Mouse (Mus musculus) E14TG2a.4 (cell line): ENCODE measurements around the gene Tspan12.

ENCODE experiments used
- H3K27me3 ChIP-seq: 2 replicates; pipeline ENCODE4 v1.6.1; 2014; ENCODE audit warnings: low read length, control low read depth; ENCODE audit not compliant: insufficient read depth
- H3K36me3 ChIP-seq: 2 replicates; pipeline ENCODE4 v1.6.1; 2014; ENCODE audit warnings: low read length, control low read depth; ENCODE audit not compliant: insufficient read depth
- H3K4me1 ChIP-seq: replicated peaks from 2 replicates; pipeline ENCODE4 v1.6.1; 2014; ENCODE audit warnings: low read depth, low read length, control low read depth
- H3K4me3 ChIP-seq: replicated peaks from 2 replicates; pipeline ENCODE4 v1.5.1; 2014; ENCODE audit warnings: mild to moderate bottlenecking, low read length
- H3K9me3 ChIP-seq: 2 replicates; pipeline ENCODE4 v1.6.1; 2014; ENCODE audit warnings: low read length, control low read depth
- CTCF ChIP-seq: conservative IDR thresholded peaks from 2 replicates; pipeline ENCODE4 v1.5.1; 2014; ENCODE audit warnings: low read length
- NANOG ChIP-seq: IDR thresholded peaks from 2 replicates; pipeline ENCODE4 v1.6.1; 2014; ENCODE audit warnings: borderline replicate concordance, low read length, mixed read lengths
- POU5F1 ChIP-seq: IDR thresholded peaks from 2 replicates; pipeline ENCODE4 v1.6.1; 2014; ENCODE audit warnings: low read length, borderline replicate concordance

Gene Tspan12

DNA sequence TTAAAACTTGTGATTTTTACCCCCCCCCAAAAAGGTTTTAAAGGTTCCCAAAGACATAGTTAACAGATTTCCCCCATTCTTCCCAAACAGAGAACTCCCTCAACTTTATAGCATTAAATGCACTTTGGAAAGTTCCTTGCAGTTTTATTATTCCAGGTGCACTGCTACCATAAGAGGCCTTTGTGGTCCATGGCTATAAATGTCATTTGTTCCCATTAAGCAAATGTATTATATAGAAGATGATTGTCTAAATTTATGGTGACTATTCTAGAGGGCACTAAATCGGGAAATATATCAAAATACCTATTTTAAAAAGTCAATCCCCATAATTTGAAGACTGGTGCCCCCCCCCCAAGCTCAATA is 82.9 kb downstream of the Tspan12 start:
- H3K27me3 ChIP-seq = no peaks in the 10 kb centered on the region
- TF ChIP-seq NANOG = no peak
- TF ChIP-seq CTCF = no peak
- TF ChIP-seq POU5F1 = no peak
- H3K4me1 ChIP-seq = no peaks in the 10 kb centered on the region
- no peaks in the 10 kb centered on the region for H3K36me3 ChIP-seq
- no peaks in the 10 kb centered on the region for H3K9me3 ChIP-seq
- H3K4me3 ChIP-seq = no peak overlapping the region

DNA sequence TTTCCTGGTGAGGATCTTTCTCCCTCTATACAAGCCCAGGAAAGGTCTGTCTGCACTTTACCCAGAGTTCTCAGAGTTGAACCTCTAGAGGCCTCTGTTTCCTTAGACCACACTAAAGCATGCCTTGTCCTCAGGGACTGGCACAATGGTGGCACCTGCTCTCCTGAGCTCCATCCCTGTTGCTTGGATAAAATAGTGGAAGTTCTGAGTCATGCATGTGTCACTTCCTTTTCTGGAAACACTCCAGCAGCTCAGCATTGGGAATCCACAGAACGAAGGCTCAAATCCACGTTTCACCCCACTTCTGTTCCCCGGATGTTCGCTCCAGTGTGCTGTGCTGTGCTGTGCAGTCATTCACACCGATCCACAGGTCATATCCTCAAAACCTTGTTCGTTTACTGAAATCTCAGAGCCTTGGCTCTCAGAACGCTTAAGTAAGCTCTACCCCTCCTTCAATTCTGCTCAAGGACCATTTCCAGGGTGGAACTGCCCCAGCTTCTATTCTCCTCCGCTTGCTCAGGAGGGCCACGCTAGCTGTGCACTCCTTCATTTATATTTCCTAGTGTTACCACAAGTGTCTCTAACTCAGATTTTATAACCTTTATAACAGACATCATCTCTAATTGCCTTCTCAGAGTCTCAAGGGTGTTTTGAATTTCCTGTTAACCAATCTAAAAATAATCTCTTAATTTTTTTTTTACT is 83.4 kb downstream of the Tspan12 start:
- no peak for TF ChIP-seq CTCF
- TF ChIP-seq NANOG = no peak
- TF ChIP-seq POU5F1 = no peak
- no peaks in the 10 kb centered on the region for H3K9me3 ChIP-seq
- no peaks in the 10 kb centered on the region for H3K27me3 ChIP-seq
- no peaks in the 10 kb centered on the region for H3K36me3 ChIP-seq
- no peaks in the 10 kb centered on the region for H3K4me1 ChIP-seq
- no peak overlapping the region for H3K4me3 ChIP-seq

DNA sequence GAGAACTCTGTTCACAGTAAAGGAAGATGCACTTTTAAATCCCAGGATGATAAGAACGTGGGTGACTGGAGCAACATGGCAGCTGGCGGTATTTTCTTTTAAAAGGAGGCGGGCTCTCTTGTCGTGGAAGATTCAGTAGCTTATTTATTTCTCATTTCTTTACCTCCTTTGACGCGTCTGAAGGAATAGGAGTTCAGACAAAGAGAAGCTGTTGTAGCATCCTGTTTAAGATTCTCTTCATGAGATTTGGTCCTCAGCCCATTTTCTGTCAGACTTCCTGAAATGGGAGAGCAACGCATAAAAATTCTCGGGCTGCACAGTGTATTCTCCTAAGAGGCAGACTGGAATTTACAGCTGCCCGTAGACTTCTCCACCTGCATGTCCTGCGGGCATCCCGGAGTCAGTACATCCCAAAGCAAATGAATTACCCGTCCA is 84.5 kb downstream of the Tspan12 start:
- no peaks in the 10 kb centered on the region for H3K9me3 ChIP-seq
- H3K27me3 ChIP-seq = no peaks in the 10 kb centered on the region
- H3K4me3 ChIP-seq = no peak overlapping the region
- H3K4me1 ChIP-seq = no peaks in the 10 kb centered on the region
- H3K36me3 ChIP-seq = no peaks in the 10 kb centered on the region
- TF ChIP-seq NANOG = no peak
- no peak for TF ChIP-seq POU5F1
- TF ChIP-seq CTCF = no peak

DNA sequence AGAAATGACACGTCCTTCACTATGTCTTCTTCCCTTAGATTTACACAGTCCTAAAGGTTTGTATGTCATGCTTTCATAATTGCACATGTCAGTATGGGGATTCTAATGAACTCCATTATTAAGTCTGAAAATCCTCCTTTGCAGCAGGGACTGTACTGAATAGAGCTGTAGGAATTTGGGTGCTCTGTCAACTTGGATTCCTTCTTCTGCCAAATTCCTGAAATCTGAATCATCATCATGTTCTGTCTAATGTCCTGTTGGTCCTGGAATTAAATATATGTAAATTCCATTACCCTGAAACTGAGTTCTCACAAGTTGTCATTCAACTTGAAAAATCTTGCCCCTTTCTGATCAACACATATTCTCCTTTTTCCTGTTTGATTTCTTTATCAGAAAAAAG is 104.8 kb downstream of the Tspan12 start:
- H3K4me3 ChIP-seq = no peak overlapping the region
- H3K9me3 ChIP-seq = no peaks in the 10 kb centered on the region
- no peaks in the 10 kb centered on the region for H3K36me3 ChIP-seq
- no peaks in the 10 kb centered on the region for H3K27me3 ChIP-seq
- TF ChIP-seq CTCF (no peak), POU5F1 (no peak), NANOG (no peak)
- no peaks in the 10 kb centered on the region for H3K4me1 ChIP-seq

DNA sequence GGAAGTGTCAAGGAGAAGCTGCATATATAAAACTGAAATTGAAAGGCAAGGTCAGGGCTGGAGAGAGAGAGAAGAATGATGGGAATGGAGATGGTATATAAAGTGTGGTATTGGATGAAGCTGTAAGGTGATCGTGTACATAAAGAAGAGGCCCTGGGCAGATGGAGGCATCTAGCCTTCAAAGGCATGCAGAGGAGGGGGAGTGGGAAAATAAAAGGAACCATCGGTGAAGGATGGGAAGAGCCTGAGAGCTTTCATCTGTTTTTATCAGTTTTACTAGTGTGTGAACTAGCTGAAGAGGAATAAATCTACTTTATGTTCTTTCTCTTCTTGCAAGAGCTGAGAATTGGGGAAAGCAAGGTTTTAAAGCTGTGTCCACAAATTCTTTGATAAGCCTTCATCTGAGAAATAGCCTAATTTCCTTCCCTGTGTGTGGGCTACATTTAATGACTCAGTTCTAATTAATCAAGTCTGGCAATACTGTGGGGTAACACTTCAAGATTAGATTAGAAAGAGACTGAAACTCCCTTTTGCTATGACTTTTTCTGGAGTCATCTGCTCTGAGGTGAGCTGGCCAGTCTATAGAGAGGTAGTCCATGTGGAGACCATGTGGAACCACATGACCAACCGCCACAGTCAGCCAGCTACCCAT is 107.6 kb downstream of the Tspan12 start:
- Histone ChIP-seq H3K27me3 (no peaks in the 10 kb centered on the region), H3K36me3 (no peaks in the 10 kb centered on the region), H3K4me3 (no peak overlapping the region), H3K4me1 (no peaks in the 10 kb centered on the region), H3K9me3 (no peaks in the 10 kb centered on the region)
- no peak for TF ChIP-seq POU5F1
- TF ChIP-seq NANOG = no peak
- no peak for TF ChIP-seq CTCF

DNA sequence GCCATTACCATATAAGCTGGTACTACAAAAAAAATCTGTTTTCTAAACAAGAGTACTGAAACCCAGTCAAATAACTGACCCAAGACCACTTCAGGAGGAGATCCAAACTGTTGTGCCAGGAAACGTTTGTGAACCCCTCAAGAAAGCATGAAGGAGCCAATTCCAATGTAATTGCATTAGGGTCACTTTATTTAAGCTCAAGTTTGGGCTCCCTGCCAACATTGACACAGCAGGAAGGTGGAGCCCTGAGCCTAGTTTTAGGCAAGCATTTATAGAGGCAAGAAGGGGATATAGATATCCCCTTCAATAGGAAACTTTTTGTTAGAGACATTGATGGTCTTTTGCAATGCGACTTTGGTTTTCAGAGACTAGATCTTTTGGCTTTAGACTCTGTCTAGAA is 111.7 kb downstream of the Tspan12 start:
- H3K4me3 ChIP-seq = no peak overlapping the region
- TF ChIP-seq NANOG = no peak
- TF ChIP-seq CTCF = no peak
- TF ChIP-seq POU5F1 = no peak
- no peaks in the 10 kb centered on the region for H3K36me3 ChIP-seq

DNA sequence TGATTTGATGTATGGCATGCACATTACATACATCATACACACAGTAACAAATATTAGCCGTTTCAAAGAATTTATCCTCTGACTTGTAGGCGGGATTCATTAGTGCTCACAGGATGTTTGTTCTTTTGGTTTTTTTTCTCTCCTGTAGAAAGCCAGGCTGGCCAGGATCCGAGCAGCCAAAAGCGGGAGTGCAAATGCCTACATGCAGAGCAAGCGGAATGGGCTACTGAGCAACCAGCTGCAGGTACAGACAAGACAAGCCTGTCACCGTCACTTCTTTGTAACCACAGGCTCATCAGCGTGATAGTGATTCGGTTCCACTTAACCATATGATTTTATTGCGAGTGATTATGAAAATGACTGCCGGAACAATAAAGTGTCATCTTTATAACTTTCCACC is 130.1 kb downstream of the Tspan12 start:
- H3K4me3 ChIP-seq = no peak overlapping the region
- H3K4me1 ChIP-seq = no peaks in the 10 kb centered on the region
- TF ChIP-seq CTCF (no peak), POU5F1 (no peak), NANOG (no peak)
- H3K27me3 ChIP-seq = no peaks in the 10 kb centered on the region
- H3K9me3 ChIP-seq = no peaks in the 10 kb centered on the region
- H3K36me3 ChIP-seq = no peaks in the 10 kb centered on the region

More for the DNA sequence above, 111.7 kb downstream of the Tspan12 start:
- no peaks in the 10 kb centered on the region for H3K4me1 ChIP-seq
- no peaks in the 10 kb centered on the region for H3K9me3 ChIP-seq
- H3K27me3 ChIP-seq = no peaks in the 10 kb centered on the region
